Mouse (Mus musculus) liver, adult 2 months (tissue): Measurements from ENCODE around the gene 2310034G01Rik.

Source experiments
- CTCF ChIP-seq: fragments of 200-500 bp; IDR thresholded peaks from 2 replicates; pipeline ENCODE4 v1.5.1; 2011; ENCODE audit warnings: low read depth, low read length, control low read depth
- POLR2A ChIP-seq: fragments of 200-500 bp; IDR thresholded peaks from 2 replicates; pipeline ENCODE4 v1.6.1; 2011; ENCODE audit warnings: low read length, control low read depth; ENCODE audit not compliant: insufficient read depth; ENCODE audit errors: extremely low read depth

- no peak for TF ChIP-seq POLR2A
- 0 out of 2 replicates have a peak, but pooled peaks have one; percentile 32 for TF ChIP-seq CTCF
These were observed 39.8 kb upstream of the 2310034G01Rik start for GRCm38 (mm10) chr19:46389872-46390271.
